Mouse (Mus musculus) liver, adult 2 months (tissue): Measurements from ENCODE around the gene Zbtb43.

Experiments
- CTCF ChIP-seq: fragments of 200-500 bp; IDR thresholded peaks from 2 replicates; pipeline ENCODE4 v1.5.1; 2011; ENCODE audit warnings: low read depth, low read length, control low read depth
- POLR2A ChIP-seq: fragments of 200-500 bp; IDR thresholded peaks from 2 replicates; pipeline ENCODE4 v1.6.1; 2011; ENCODE audit warnings: low read length, control low read depth; ENCODE audit not compliant: insufficient read depth; ENCODE audit errors: extremely low read depth

DNA sequence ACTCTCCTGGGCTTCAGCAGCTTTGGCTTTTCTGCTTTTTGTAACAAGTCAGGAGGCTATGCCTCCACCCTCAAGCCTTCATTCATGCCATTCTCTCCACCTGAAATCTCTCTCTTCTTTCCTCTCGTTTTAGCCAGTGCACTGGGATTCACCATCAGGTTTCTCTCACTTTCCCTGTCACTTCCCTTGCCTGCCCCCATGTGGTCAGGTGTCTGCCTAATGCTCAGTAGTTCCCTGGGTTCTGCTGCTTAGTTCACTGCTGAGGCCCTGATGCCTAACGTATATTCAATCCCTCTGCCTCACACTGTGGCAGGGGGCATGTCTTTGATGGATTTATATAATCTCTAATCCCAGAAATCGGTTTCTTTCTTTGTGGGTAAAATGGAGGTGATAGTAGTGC is 67.1 kb downstream of the Zbtb43 start:
- TF ChIP-seq CTCF (peak; percentile 51; the same call in 1 of the 2 replicates), POLR2A (no peak)
